Mouse (Mus musculus): ENCODE results near the gene Adh5.
A peak's percentile ranks its signal among the peaks of the same experiment; 100 is the strongest.

The Adh5 gene

GRCm38 (mm10) chr3:138442612-138443464 is at the start of gene Adh5:
Gene Adh5, plus strand, starts transcription at chr3:138443093.
- peaks cover 2% of the 10 kb centered on the region for H3K36me3 ChIP-seq (ENCODE audit: control insufficient read depth, insufficient read depth, low read length, poor library complexity, severe bottlenecking)
- H3K27me3 ChIP-seq (ENCODE audit: control insufficient read depth, insufficient read depth, low read length, poor library complexity, severe bottlenecking) = no peaks in the 10 kb centered on the region
- DNase-seq (ENCODE audit: low read depth, low spot score) = peak; percentile 97

DNA sequence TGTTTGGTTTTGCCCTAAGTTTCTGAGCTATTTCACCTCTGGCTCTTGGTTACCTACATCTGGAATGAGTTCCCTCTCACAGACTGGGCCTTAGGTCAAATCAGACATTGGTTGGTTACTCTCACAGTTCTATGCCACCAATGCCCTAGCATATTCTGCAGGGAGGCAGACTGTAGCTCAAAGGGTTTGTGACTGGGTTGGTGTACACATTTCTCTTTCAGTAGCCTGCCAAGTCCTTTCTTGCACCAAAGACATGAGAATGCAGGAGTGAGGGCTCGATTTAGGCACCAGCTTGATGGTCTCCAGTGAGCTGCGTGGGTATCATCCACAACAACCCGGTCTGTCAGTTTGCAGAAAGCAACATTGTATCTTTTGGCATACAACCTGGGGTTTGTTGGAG is 38.0 kb upstream of the Adh5 start:
- Histone ChIP-seq H3K36me3 (ENCODE audit: control insufficient read depth, insufficient read depth, low read length, poor library complexity, severe bottlenecking) (no peaks in the 10 kb centered on the region), H3K27me3 (ENCODE audit: control insufficient read depth, insufficient read depth, low read length, poor library complexity, severe bottlenecking) (no peaks in the 10 kb centered on the region)
- no peak for DNase-seq (ENCODE audit: low read depth, low spot score)

DNA sequence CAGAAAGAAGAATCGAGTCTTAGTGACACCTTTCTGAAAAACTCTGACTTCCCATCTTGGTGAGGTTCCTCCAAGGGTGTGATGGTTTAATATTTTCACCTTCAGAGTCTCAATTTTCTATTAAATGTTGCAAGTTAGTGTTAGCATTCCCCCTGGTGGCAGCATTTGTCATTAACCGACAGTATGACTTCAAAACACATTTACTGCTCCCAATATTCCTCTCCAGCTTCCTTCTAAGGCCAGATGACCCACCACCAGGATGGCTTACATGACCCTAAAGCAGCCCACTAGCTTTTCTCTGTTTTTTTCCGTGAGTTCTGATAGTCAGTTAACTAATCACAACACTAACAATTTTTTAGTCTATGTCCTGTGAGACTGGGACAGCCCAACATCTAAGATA is 37.6 kb upstream of the Adh5 start:
- no peak for DNase-seq (ENCODE audit: low read depth, low spot score)
- Histone ChIP-seq H3K36me3 (ENCODE audit: control insufficient read depth, insufficient read depth, low read length, poor library complexity, severe bottlenecking) (no peaks in the 10 kb centered on the region), H3K27me3 (ENCODE audit: control insufficient read depth, insufficient read depth, low read length, poor library complexity, severe bottlenecking) (no peaks in the 10 kb centered on the region)

- H3K27me3 ChIP-seq (ENCODE audit: control insufficient read depth, insufficient read depth, low read length, poor library complexity, severe bottlenecking) = no peaks in the 10 kb centered on the region
- no peak for DNase-seq (ENCODE audit: low read depth, low spot score)
These were observed 37.1 kb upstream of the Adh5 start for GRCm38 (mm10) chr3:138405840-138406239.

DNA sequence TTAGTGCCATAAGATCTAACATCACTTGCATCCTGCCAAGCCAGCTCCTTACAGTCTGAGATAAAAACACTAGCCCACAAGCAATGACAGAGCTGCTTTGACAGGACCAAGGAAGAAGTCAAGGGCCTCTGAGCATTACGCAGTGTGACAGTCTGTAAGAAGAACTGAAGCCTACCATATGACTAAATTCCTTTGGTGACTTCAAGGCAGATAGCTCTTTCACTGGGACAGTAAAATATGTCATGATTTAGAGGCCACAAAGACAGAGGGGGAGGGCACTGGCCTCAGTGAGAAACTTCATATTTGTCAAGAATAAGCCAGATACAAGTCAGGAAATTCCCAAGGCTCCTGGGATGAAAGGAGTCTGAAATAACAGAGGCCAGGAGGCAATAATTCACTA is 35.0 kb upstream of the Adh5 start:
- DNase-seq (ENCODE audit: low read depth, low spot score) = no peak
- no peaks in the 10 kb centered on the region for H3K27me3 ChIP-seq (ENCODE audit: control insufficient read depth, insufficient read depth, low read length, poor library complexity, severe bottlenecking)
- no peaks in the 10 kb centered on the region for H3K36me3 ChIP-seq (ENCODE audit: control insufficient read depth, insufficient read depth, low read length, poor library complexity, severe bottlenecking)

More at GRCm38 (mm10) chr3:138405840-138406239, 37.1 kb upstream of the Adh5 start:
- H3K36me3 ChIP-seq (ENCODE audit: control insufficient read depth, insufficient read depth, low read length, poor library complexity, severe bottlenecking) = no peaks in the 10 kb centered on the region

GRCm38 (mm10) chr3:138409585-138409984 is 33.3 kb upstream of the Adh5 start:
- no peaks in the 10 kb centered on the region for H3K27me3 ChIP-seq (ENCODE audit: control insufficient read depth, insufficient read depth, low read length, poor library complexity, severe bottlenecking)
- no peaks in the 10 kb centered on the region for H3K36me3 ChIP-seq (ENCODE audit: control insufficient read depth, insufficient read depth, low read length, poor library complexity, severe bottlenecking)
- DNase-seq (ENCODE audit: low read depth, low spot score) = no peak

DNA sequence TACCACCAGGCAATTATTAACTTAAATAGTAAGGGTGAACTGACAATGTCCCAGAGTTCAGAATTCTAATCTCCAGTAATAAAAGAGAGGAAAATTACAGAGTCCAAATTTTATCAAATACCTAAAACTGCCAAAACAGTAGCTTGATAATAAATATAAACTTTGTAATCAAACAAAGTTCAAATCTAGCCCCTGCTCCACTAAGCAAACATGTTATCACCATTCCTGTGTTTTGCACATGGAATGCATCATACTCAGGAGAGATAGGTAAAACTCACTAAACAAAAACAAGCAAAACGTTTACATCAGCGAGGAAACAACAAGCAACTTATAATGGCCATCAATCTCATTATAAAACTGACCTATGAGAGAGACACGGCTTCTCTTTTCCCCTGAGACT is 32.7 kb upstream of the Adh5 start:
- Histone ChIP-seq H3K27me3 (ENCODE audit: control insufficient read depth, insufficient read depth, low read length, poor library complexity, severe bottlenecking) (no peaks in the 10 kb centered on the region), H3K36me3 (ENCODE audit: control insufficient read depth, insufficient read depth, low read length, poor library complexity, severe bottlenecking) (no peaks in the 10 kb centered on the region)
- DNase-seq (ENCODE audit: low read depth, low spot score) = no peak

- H3K27me3 ChIP-seq (ENCODE audit: control insufficient read depth, insufficient read depth, low read length, poor library complexity, severe bottlenecking) = no peaks in the 10 kb centered on the region
- no peak for DNase-seq (ENCODE audit: low read depth, low spot score)
These were observed 27.7 kb upstream of the Adh5 start, which contains the start of gene Adh4 for GRCm38 (mm10) chr3:138415121-138415690. Gene Adh4, plus strand, starts transcription at chr3:138415466.

GRCm38 (mm10) chr3:138419369-138419768 is 23.5 kb upstream of the Adh5 start:
- DNase-seq (ENCODE audit: low read depth, low spot score) = no peak
- Histone ChIP-seq H3K27me3 (ENCODE audit: control insufficient read depth, insufficient read depth, low read length, poor library complexity, severe bottlenecking) (no peaks in the 10 kb centered on the region), H3K36me3 (ENCODE audit: control insufficient read depth, insufficient read depth, low read length, poor library complexity, severe bottlenecking) (no peaks in the 10 kb centered on the region)

More at GRCm38 (mm10) chr3:138415121-138415690, 27.7 kb upstream of the Adh5 start, which contains the start of gene Adh4:
- no peaks in the 10 kb centered on the region for H3K36me3 ChIP-seq (ENCODE audit: control insufficient read depth, insufficient read depth, low read length, poor library complexity, severe bottlenecking)

DNA sequence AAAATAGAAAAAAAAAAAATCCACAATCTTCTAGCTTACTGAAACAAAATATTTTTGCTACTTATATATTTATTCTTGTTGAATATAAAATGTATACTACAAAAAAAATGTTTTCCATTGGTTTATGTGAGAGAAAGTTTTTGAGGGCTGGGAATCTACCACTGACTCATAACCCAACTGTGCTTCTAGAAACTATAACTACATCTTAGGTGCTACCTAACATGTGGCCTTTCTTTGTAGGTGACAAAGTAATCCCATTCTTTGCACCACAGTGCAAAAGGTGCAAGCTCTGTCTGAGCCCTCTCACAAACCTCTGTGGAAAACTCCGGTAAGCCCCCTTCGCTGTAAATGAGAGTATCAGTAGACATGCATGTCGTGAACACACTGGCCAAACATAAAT is 22.5 kb upstream of the Adh5 start:
- no peaks in the 10 kb centered on the region for H3K36me3 ChIP-seq (ENCODE audit: control insufficient read depth, insufficient read depth, low read length, poor library complexity, severe bottlenecking)
- no peaks in the 10 kb centered on the region for H3K27me3 ChIP-seq (ENCODE audit: control insufficient read depth, insufficient read depth, low read length, poor library complexity, severe bottlenecking)
- DNase-seq (ENCODE audit: low read depth, low spot score) = no peak

- Histone ChIP-seq H3K36me3 (ENCODE audit: control insufficient read depth, insufficient read depth, low read length, poor library complexity, severe bottlenecking) (no peaks in the 10 kb centered on the region), H3K27me3 (ENCODE audit: control insufficient read depth, insufficient read depth, low read length, poor library complexity, severe bottlenecking) (no peaks in the 10 kb centered on the region)
- no peak for DNase-seq (ENCODE audit: low read depth, low spot score)
These were observed 19.2 kb upstream of the Adh5 start for GRCm38 (mm10) chr3:138423664-138424063.

GRCm38 (mm10) chr3:138424247-138424646 is 18.6 kb upstream of the Adh5 start:
- Histone ChIP-seq H3K36me3 (ENCODE audit: control insufficient read depth, insufficient read depth, low read length, poor library complexity, severe bottlenecking) (no peaks in the 10 kb centered on the region), H3K27me3 (ENCODE audit: control insufficient read depth, insufficient read depth, low read length, poor library complexity, severe bottlenecking) (no peaks in the 10 kb centered on the region)
- DNase-seq (ENCODE audit: low read depth, low spot score) = no peak

DNA sequence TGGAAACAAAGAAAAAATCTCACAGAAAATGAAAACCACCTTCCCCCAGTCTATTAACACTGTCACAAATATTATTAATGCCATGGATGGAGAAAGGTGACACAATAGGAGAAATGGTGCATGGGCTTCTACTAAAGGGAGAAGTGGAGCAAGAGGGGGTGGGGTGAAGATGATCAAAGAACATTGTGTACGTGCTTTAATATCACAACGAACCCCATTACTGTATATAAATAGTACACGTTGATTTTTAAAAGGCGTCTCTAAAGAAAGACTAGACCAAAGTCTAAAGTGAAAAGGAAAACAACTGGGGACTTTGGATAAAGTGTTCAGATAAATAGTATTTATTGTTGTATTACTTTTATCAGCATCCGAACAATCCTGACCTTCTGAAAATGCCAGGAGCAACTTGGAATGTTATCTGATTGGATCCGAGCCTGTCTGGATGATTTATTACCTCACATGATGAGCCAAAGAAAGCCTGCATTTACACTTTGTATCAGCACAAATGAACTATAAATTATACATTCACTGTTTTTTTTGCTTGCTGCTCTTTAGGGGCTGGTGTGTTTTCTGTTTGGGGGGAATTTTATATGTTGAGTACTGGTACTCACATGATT is 12.4 kb upstream of the Adh5 start:
- Histone ChIP-seq H3K27me3 (ENCODE audit: control insufficient read depth, insufficient read depth, low read length, poor library complexity, severe bottlenecking) (no peaks in the 10 kb centered on the region), H3K36me3 (ENCODE audit: control insufficient read depth, insufficient read depth, low read length, poor library complexity, severe bottlenecking) (no peaks in the 10 kb centered on the region)
- no peak for DNase-seq (ENCODE audit: low read depth, low spot score)

DNA sequence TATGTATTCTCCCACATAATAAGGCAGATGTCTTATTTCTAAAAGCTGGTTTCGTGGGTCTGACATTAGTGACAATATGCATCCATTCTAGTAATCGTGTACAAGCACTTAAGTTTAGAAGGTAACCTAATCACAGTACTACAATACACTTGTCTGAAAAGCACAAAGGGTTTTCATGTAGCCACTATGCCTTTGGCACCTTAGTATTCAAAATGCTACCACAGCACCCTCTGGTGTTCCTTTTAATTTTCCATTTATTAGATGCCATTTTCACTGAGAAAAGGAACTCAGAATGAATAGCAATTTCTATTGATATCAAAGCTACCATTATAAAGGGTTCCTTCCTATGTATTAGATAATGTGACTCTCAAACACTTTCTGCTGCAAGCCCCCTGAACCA is 11.1 kb upstream of the Adh5 start:
- no peaks in the 10 kb centered on the region for H3K27me3 ChIP-seq (ENCODE audit: control insufficient read depth, insufficient read depth, low read length, poor library complexity, severe bottlenecking)
- H3K36me3 ChIP-seq (ENCODE audit: control insufficient read depth, insufficient read depth, low read length, poor library complexity, severe bottlenecking) = no peaks in the 10 kb centered on the region
- DNase-seq (ENCODE audit: low read depth, low spot score) = peak; percentile 45

DNA sequence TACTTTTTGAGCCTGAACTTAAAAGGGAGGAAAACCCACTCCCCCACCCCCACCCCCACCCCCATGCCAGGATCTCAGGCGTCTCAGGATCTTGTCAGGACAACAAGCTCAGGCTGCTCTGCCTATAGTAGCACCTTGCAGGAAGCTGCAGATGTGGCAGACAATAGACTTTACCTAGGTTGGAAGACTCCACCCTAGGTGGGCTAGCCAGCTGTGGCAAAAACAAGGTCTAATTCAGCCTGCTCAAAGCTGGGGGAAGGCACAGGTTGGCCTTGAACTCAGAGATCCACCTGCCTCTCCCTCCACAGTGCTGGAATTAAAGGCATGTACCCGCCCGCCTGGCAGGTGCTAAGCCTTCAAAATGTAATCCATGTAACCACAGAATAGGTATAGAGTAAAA is 4.2 kb upstream of the Adh5 start:
- Histone ChIP-seq H3K27me3 (ENCODE audit: control insufficient read depth, insufficient read depth, low read length, poor library complexity, severe bottlenecking) (no peaks in the 10 kb centered on the region), H3K36me3 (ENCODE audit: control insufficient read depth, insufficient read depth, low read length, poor library complexity, severe bottlenecking) (no peaks in the 10 kb centered on the region)
- no peak for DNase-seq (ENCODE audit: low read depth, low spot score)
